Mouse (Mus musculus) brain, embryonic 14.5 days (tissue): ENCODE results near the gene Cnst.

Experiments
- CTCF ChIP-seq: fragments of 200-500 bp; IDR thresholded peaks from 2 replicates; pipeline ENCODE4 v1.5.1; 2012; ENCODE audit warnings: inconsistent platforms, mild to moderate bottlenecking, moderate library complexity, borderline replicate concordance; ENCODE audit not compliant: insufficient read depth, insufficient read length; ENCODE audit errors: extremely low read depth
- POLR2A ChIP-seq: fragments of 200-500 bp; IDR thresholded peaks from 2 replicates; pipeline ENCODE4 v1.6.1; 2012; ENCODE audit warnings: mild to moderate bottlenecking, inconsistent platforms, borderline replicate concordance; ENCODE audit not compliant: poor library complexity, insufficient read depth, insufficient read length, severe bottlenecking; ENCODE audit errors: extremely low read depth

- TF ChIP-seq POLR2A, result no peak
- no peak for TF ChIP-seq CTCF
Measured at GRCm38 (mm10) chr1:179650284-179650683, 104.1 kb downstream of the Cnst start.
